Mouse (Mus musculus) lung, adult 2 months (tissue): Measurements from ENCODE around the gene Cipc.

Experiments used
- CTCF ChIP-seq: fragments of 200-500 bp; IDR thresholded peaks from 2 replicates; pipeline ENCODE4 v1.5.1; 2011; ENCODE audit warnings: mild to moderate bottlenecking, low read length, control low read depth; ENCODE audit not compliant: insufficient read depth
- POLR2A ChIP-seq: fragments of 200-500 bp; IDR thresholded peaks from 2 replicates; pipeline ENCODE4 v1.6.1; 2011; ENCODE audit warnings: low read depth, mild to moderate bottlenecking, control low read depth, low read length, borderline replicate concordance; ENCODE audit errors: extremely low read depth

GRCm38 (mm10) chr12:86973216-86973615, 26.4 kb downstream of the Cipc start:
- TF ChIP-seq CTCF = no peak
- TF ChIP-seq POLR2A = no peak
